Mouse (Mus musculus): ENCODE results near the gene Adh7. TPM values are rescaled to one million over a fixed set of nuclear protein-coding genes. Genes with fewer than 3 reads are reported as not detected.

The Adh7 gene
- total and polyA plus RNA-seq, 3 experiments, result not detected

DNA sequence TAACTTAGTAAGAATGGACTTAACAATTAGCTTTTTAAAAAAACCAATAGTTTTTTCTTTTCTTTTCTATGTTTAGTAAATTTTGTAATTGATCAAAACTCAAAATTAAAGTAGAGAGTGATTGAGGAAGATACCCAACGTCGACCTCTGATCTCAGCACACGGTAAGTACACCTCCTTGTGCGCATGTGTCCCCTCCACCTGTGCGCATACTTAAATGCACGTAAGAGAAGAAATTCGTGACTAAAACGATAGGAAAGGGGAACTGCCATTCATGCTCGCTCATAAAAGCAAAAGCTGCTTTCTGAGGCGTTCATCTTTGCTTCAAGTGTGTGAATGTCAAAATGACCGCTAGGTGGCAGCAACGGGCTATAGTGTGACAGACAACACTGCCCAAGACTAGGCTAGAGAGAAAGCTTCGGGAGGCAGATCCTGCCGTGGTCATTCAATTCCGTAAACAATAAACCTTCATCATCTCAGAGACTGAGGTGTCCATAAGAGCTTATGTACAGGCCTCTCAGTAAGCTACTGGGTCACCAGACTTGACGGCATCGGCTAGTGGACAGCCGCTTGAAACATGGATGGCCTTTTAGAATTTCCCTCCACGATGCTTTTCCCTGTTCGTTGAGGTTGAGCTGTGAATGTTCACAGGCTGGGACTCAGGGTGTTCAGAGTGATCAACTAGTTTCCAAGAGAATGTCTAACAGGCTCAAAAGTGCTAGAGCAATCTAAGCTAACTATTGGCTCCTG, 19.4 kb upstream of the Adh7 start:
- peaks cover 0 to 3% of the 10 kb centered on the region in 2 experiments; a peak in 1 of 4 replicates for H3K27me3 ChIP-seq (ENCODE audit: control insufficient read depth in 1 of 2, insufficient read depth in 2 of 2, low read length in 2 of 2)
- peak overlapping the region in 1 of 2 experiments; percentile 17; a peak in 1 of 4 replicates for H3K4me3 ChIP-seq (ENCODE audit: control insufficient read depth in 1 of 2, insufficient read depth in 1 of 2, low read depth in 2 of 2, low read length in 2 of 2)
- H3K4me1 ChIP-seq (ENCODE audit: control insufficient read depth in 1 of 2, insufficient read depth in 2 of 2, low read length in 2 of 2), result no peaks in the 10 kb centered on the region
- no peaks in the 10 kb centered on the region for H3K79me2 ChIP-seq (ENCODE audit: control insufficient read depth, insufficient read depth, low read length, poor library complexity)
- no peaks in the 10 kb centered on the region for H3K9me3 ChIP-seq (replicated peaks; ENCODE audit: insufficient read depth, low read length)
- no peaks in the 10 kb centered on the region for H3K36me3 ChIP-seq (ENCODE audit: control insufficient read depth in 1 of 2, insufficient read depth in 2 of 2, low read length in 2 of 2)
- no peak overlapping the region for H3K9ac ChIP-seq (ENCODE audit: control insufficient read depth, low read depth, low read length, poor library complexity, severe bottlenecking)
- no peak overlapping the region for H3K27ac ChIP-seq (ENCODE audit: control insufficient read depth, low read depth, low read length)
- TF ChIP-seq KAT2A (conservative IDR thresholded peaks at IDR 0.05; ENCODE audit: low read depth, low read length) (no peak), MYB (IDR thresholded peaks at IDR 0.05; ENCODE audit: low read depth, low read length) (no peak), TCF12 (IDR thresholded peaks at IDR 0.05; ENCODE audit: low read depth, low read length) (no peak), ZMIZ1 (IDR thresholded peaks at IDR 0.05; ENCODE audit: low read depth, low read length) (no peak), ZC3H11A (IDR thresholded peaks at IDR 0.05; ENCODE audit: low read depth, low read length) (peak; percentile 76), CHD2 (IDR thresholded peaks at IDR 0.05; ENCODE audit: low read length) (no peak), RAD21 (IDR thresholded peaks at IDR 0.05; ENCODE audit: low read depth, low read length) (peak; percentile 94), MAX (IDR thresholded peaks at IDR 0.05; ENCODE audit: low read length) (no peak), CTCF (IDR thresholded peaks at IDR 0.05 in 2 of 3, conservative IDR thresholded peaks at IDR 0.05 in 1 of 3; ENCODE audit: control insufficient read depth in 1 of 3, insufficient read depth in 1 of 3, low read depth in 2 of 3, low read length in 3 of 3, poor library complexity in 1 of 3, severe bottlenecking in 1 of 3) (peak; percentile 79 to 95 (median 88)), ETS1 (IDR thresholded peaks at IDR 0.05; ENCODE audit: low read depth, low read length) (no peak), NRF1 (IDR thresholded peaks at IDR 0.05; ENCODE audit: insufficient read depth, low read depth, low read length, poor library complexity, severe bottlenecking) (peak; percentile 38; the same call in 1 of the 2 replicates), POLR2A (IDR thresholded peaks at IDR 0.05; ENCODE audit: control insufficient read depth in 1 of 2, insufficient read depth in 1 of 2, low read depth in 1 of 2, low read length in 2 of 2, poor library complexity in 1 of 2) (no peak), GABPA (IDR thresholded peaks at IDR 0.05; ENCODE audit: low read depth, low read length) (no peak), POLR2AphosphoS2 (IDR thresholded peaks at IDR 0.05; ENCODE audit: low read length) (no peak), JUND (IDR thresholded peaks at IDR 0.05; ENCODE audit: low read depth, low read length) (no peak), USF1 (IDR thresholded peaks at IDR 0.05; ENCODE audit: low read depth, low read length) (no peak), MEF2A (IDR thresholded peaks at IDR 0.05; ENCODE audit: extremely low read depth, insufficient replicate concordance, low read depth, low read length, poor library complexity, severe bottlenecking) (no peak), SMC3 (IDR thresholded peaks at IDR 0.05; ENCODE audit: low read depth, low read length) (peak; percentile 86), SIN3A (IDR thresholded peaks at IDR 0.05; ENCODE audit: low read length) (peak; percentile 27; the same call in 1 of the 2 replicates), BHLHE40 (IDR thresholded peaks at IDR 0.05; ENCODE audit: borderline replicate concordance, low read depth, low read length) (no peak), ZNF384 (IDR thresholded peaks at IDR 0.05; ENCODE audit: low read depth, low read length) (0 out of 2 replicates have a peak, but pooled peaks have one; percentile 12), POLR2AphosphoS5 (IDR thresholded peaks at IDR 0.05; ENCODE audit: borderline replicate concordance, low read depth, low read length) (no peak)
- peak; percentile 91 for DNase-seq (ENCODE audit: low read depth, low spot score)
